Mouse (Mus musculus) lung, embryonic 15.5 days (tissue): ENCODE results near the gene Tbc1d9. TPM values are rescaled to one million over a fixed set of nuclear protein-coding genes. Genes with fewer than 3 reads are reported as not detected.

Experiments used
- ATAC-seq: fragments of 200-750 bp; cut with Nextera tagmentation; 2 replicates; pipeline ENCODE4 v1.8.0; 2017; ENCODE audit warnings: moderate number of reproducible peaks, borderline replicate concordance; ENCODE audit not compliant: low FRiP score, low TSS enrichment; ENCODE audit errors: extremely low read depth
- H3K27ac ChIP-seq: fragments of 300-500 bp; sonication (generic); 2 replicates; pipeline ENCODE4 v1.5.1; 2015; ENCODE audit warnings: moderate library complexity, mild to moderate bottlenecking, inconsistent platforms
- H3K27me3 ChIP-seq: fragments of 300-500 bp; sonication (generic); 2 replicates; pipeline ENCODE4 v1.6.1; 2015; ENCODE audit warnings: inconsistent platforms
- H3K36me3 ChIP-seq: fragments of 300-500 bp; sonication (generic); 2 replicates; pipeline ENCODE4 v1.6.1; 2015; ENCODE audit warnings: inconsistent platforms
- H3K4me1 ChIP-seq: fragments of 300-500 bp; sonication (generic); 2 replicates; pipeline ENCODE4 v1.6.1; 2015; ENCODE audit warnings: inconsistent platforms
- H3K4me2 ChIP-seq: fragments of 300-500 bp; sonication (generic); 2 replicates; pipeline ENCODE4 v1.6.1; 2015; ENCODE audit warnings: inconsistent platforms, mild to moderate bottlenecking, moderate library complexity
- H3K4me3 ChIP-seq: fragments of 300-500 bp; sonication (generic); 2 replicates; pipeline ENCODE4 v1.5.1; 2015; ENCODE audit warnings: mild to moderate bottlenecking, inconsistent platforms
- H3K9ac ChIP-seq: fragments of 300-500 bp; sonication (generic); 2 replicates; pipeline ENCODE4 v1.6.1; 2015; ENCODE audit warnings: inconsistent platforms
- H3K9me3 ChIP-seq: fragments of 300-500 bp; sonication (generic); 2 replicates; pipeline ENCODE4 v1.6.1; 2016; ENCODE audit warnings: inconsistent platforms
- WGBS: fragments of 180-500 bp; shearing (Covaris S2); methylation state at CpG from one replicate; pipeline ENCODE4 v1.1.7; 2015; 5-methylcytosine and 5-hydroxymethylcytosine counted together
- polyA plus RNA-seq: library from polyadenylated mRNA; unstranded; fragments of >200 nt; fragmentation: Nextera tagmentation; extraction: Ambion mirVana; gene quantifications from 2 replicates; pipeline ENCODE4 v1.2.1, GENCODE M21; 2015

Gene Tbc1d9
- polyA plus RNA-seq, 1 experiment from 2014 or later = 2.0 TPM

DNA sequence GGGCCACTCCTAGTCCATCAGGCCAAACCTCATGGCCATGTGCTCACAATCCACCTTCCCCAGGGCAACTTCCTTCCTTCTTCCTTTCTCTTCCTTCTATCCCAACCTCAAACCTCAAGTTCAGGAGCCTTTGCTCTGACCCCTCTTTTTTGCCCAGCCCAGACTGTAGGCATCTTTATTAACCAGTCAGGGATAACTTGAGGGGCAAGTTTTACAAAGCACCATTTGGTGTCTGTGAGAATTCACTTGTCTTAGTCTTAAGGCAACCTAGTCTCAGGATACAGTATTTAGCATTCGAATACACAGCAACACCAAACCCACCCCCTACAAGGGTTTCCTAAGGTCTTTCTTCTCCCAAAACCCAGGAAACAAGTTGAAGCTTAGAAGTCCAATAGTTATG, 5.5 kb upstream of the Tbc1d9 start:
- WGBS = 82% methylated on average over 1 of the region's 1 CpGs
- Histone ChIP-seq H3K4me1 (no peaks in the 10 kb centered on the region), H3K27ac (no peak overlapping the region), H3K4me2 (no peak overlapping the region), H3K4me3 (no peak overlapping the region), H3K36me3 (no peaks in the 10 kb centered on the region), H3K9ac (no peak overlapping the region), H3K9me3 (no peaks in the 10 kb centered on the region), H3K27me3 (0 out of 2 replicates have a peak, but pooled peaks cover 4% of the 10 kb centered on the region)
- ATAC-seq = no peak

DNA sequence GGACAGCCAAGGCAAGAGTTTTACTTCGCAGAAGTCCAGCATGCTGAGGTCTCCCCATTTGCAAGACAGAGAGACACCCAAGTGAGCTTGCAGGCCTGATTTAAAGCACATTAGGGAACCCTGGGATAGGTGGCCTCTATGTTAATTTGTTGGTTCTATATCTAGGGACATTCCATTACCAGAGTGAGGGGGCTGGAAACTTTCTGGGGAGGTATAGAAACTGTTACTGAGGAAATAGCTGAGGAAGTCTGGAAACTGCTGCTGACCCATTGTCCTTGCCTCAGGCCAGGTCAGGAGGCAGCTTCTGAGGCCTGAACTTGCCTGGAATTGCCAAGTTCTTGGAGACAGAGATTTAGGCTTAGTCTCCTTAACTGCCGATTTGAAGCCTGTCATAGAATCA, 4.5 kb upstream of the Tbc1d9 start:
- no peak overlapping the region for H3K9ac ChIP-seq
- H3K36me3 ChIP-seq = no peaks in the 10 kb centered on the region
- H3K9me3 ChIP-seq = no peaks in the 10 kb centered on the region
- 77% methylated on average over 2 of the region's 2 CpGs for WGBS
- H3K4me1 ChIP-seq = peaks cover 5% of the 10 kb centered on the region; the same call in 1 of the 2 replicates
- H3K27ac ChIP-seq = no peak overlapping the region
- H3K4me3 ChIP-seq = no peak overlapping the region
- no peak for ATAC-seq
- H3K27me3 ChIP-seq = 0 out of 2 replicates have a peak, but pooled peaks cover 4% of the 10 kb centered on the region
- H3K4me2 ChIP-seq = no peak overlapping the region

DNA sequence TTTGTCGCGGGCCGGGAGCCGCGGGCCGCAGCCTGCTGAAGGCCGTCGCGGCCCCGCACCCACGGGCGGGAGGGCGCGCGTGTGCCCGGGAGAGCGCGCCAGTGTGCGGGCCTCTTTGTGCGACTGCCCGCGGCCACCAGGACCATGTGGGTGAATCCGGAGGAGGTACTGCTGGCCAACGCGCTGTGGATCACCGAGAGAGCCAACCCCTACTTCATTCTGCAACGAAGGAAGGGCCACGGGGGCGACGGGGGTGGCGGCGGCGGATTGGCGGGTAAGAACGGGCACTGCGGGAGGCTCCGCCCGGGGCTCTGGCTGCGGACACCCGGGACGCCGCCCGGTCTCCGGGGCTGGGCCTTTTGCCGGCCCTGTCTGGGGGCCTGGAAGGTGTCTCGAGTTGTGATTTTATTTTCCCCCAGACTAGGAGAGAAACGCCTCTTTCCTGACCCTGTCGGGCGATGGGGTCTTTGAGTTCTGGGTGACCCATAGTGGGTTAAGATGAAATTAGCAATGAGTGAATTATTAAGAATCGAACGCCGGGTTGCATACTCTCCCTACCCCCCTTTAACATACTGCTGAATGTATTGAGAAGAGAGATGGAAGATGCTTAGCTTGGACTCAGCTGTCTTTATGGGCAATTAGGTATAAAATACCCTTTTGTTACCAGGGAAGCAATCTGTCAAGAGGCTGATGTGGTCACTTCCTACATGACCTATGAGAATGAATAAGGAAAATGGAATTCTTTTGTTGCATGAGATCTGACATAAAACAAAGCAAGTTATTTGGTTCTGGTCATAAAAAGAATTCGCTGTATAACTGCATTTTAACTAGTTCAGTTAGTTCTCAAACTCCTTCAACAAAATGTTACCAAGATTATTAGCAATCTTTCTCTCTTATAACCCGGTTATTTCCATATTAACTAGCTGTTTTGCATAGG, 1.0 kb downstream of the Tbc1d9 start, which contains the start of gene Gm10645:
Gene Gm10645, minus strand, starts transcription at position 240 of the 937 bp plus-strand sequence.
- 0 out of 2 replicates have a peak, but pooled peaks cover 4% of the 10 kb centered on the region for H3K27me3 ChIP-seq
- H3K36me3 ChIP-seq = no peaks in the 10 kb centered on the region
- H3K27ac ChIP-seq = peak within 1 kb of the TSS; percentile 85
- peaks cover 5% of the 10 kb centered on the region; the same call in 1 of the 2 replicates for H3K4me1 ChIP-seq
- peak; percentile 52; the same call in 1 of the 2 replicates for ATAC-seq
- H3K9ac ChIP-seq = peak within 1 kb of the TSS; percentile 76
- H3K4me3 ChIP-seq = peak within 1 kb of the TSS; percentile 72
- 3% methylated on average over 54 of the region's 54 CpGs for WGBS
- no peaks in the 10 kb centered on the region for H3K9me3 ChIP-seq
- H3K4me2 ChIP-seq = peak within 1 kb of the TSS; percentile 96

DNA sequence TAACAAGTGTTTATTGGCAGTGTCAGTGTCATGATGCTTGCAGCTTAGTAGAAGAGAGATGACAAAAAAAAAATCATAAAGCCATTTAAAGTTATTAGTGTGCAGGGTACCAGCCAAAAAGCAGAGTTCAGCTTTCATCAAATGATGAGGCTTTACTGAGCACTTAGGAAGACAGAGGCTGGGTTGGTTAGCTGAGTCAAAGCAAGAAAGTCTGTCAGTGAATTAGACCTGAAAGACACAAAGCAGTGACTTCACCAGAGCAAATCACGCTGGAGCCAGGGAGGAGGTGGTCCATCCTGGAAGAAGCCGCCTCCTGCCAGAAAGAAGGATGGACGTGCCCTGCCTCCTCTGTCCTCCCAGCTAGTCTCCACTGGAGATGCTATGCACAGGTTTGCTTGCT, 2.8 kb downstream of the Tbc1d9 start:
- 79% methylated on average over 3 of the region's 3 CpGs for WGBS
- peaks cover 5% of the 10 kb centered on the region; the same call in 1 of the 2 replicates for H3K4me1 ChIP-seq
- H3K9ac ChIP-seq = no peak overlapping the region
- H3K36me3 ChIP-seq = no peaks in the 10 kb centered on the region
- H3K9me3 ChIP-seq = no peaks in the 10 kb centered on the region
- 0 out of 2 replicates have a peak, but pooled peaks cover 4% of the 10 kb centered on the region for H3K27me3 ChIP-seq
- no peak for ATAC-seq
- no peak overlapping the region for H3K4me3 ChIP-seq
- H3K27ac ChIP-seq = no peak overlapping the region
- no peak overlapping the region for H3K4me2 ChIP-seq

DNA sequence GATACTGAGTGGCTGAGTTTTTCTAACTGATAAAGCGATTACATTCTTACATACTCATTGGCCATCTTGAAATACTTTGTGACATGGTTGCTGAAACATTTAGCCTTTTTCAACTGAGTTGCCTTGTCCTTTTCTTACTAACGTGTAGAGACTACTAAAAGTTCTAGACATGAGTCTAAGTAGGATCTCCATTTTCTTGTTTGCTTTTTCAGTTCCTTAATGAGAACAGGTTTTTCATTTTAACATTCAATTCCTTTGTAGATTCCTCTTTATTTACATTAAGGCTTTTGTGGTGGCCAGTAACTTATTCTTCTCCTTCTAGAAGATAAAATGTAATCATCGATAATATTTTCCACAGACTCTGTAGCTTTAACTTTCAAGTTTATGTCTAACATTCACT, 4.0 kb downstream of the Tbc1d9 start:
- 75% methylated on average over 3 of the region's 3 CpGs for WGBS
- Histone ChIP-seq H3K27me3 (no peaks in the 10 kb centered on the region), H3K27ac (no peak overlapping the region), H3K4me1 (peaks cover 5% of the 10 kb centered on the region; the same call in 1 of the 2 replicates), H3K9me3 (no peaks in the 10 kb centered on the region), H3K36me3 (no peaks in the 10 kb centered on the region), H3K4me2 (no peak overlapping the region), H3K4me3 (no peak overlapping the region), H3K9ac (no peak overlapping the region)
- no peak for ATAC-seq

DNA sequence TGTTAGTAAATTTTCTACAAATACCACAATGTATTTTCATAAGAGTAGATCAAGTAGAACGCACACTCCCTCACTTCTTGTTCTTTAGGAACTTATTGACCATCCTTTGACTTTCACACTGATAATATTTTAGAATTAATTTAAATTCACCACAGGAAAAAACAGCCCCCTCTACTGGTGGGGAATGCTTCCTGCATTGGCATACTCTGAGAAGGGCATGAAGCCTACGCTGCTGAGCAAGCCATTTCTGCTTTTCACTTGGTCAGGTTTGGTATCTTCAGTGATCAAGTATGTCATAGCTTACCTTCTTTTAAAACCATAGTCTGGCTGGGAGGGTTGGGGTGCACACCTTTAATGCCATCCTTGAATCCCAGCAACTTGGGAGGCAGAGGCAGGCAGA, 4.6 kb downstream of the Tbc1d9 start:
- WGBS = 92% methylated on average over 2 of the region's 2 CpGs
- no peak overlapping the region for H3K9ac ChIP-seq
- no peak overlapping the region for H3K4me3 ChIP-seq
- ATAC-seq = no peak
- no peaks in the 10 kb centered on the region for H3K27me3 ChIP-seq
- peaks cover 5% of the 10 kb centered on the region; the same call in 1 of the 2 replicates for H3K4me1 ChIP-seq
- H3K27ac ChIP-seq = no peak overlapping the region
- H3K36me3 ChIP-seq = no peaks in the 10 kb centered on the region
- no peaks in the 10 kb centered on the region for H3K9me3 ChIP-seq
- no peak overlapping the region for H3K4me2 ChIP-seq

DNA sequence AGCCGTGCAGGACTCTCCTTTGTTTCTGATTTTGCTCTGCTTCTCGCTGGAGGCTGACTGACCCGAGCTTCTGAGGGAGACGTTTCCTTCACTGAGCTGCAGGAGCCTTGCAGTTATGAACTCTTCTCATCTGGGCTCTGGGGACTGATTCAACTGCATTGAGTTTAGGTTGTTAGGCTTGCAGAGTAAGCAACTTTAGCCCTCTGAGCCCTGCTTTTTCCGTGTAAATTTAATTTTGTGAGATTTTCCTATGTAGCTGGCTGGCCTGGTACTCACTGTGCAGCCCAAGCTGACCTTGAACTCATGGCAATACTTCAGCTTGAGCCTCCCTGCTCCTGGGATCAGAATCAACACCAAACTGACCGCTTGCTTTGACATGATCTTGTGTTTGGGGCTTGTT, 5.7 kb downstream of the Tbc1d9 start:
- H3K4me1 ChIP-seq = no peaks in the 10 kb centered on the region
- H3K36me3 ChIP-seq = no peaks in the 10 kb centered on the region
- H3K27me3 ChIP-seq = no peaks in the 10 kb centered on the region
- no peak for ATAC-seq
- no peaks in the 10 kb centered on the region for H3K9me3 ChIP-seq
- H3K27ac ChIP-seq = no peak overlapping the region
- no peak overlapping the region for H3K4me2 ChIP-seq
- WGBS = 32% methylated on average over 6 of the region's 6 CpGs
- no peak overlapping the region for H3K4me3 ChIP-seq
- no peak overlapping the region for H3K9ac ChIP-seq

DNA sequence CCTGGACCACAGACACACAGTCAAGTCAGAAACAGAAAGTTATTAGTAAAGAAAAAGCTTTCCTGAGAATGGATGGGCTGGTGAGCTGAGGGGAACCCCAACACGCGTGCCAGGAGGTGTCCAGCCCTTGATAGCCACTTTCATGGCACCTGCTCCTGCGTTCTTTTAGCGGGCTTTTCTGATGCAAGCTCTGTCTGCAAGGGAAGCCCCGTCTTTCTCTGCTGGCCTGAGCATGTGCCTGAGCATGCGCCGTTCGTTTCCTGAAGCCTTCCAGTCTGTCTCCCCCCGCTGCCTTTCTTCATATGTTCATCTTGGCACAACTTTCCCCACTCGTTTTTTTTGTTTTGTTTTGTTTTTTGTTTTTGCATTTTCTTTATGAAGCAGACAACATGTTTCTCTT, 10.5 kb downstream of the Tbc1d9 start:
- Histone ChIP-seq H3K9ac (no peak overlapping the region), H3K27me3 (no peaks in the 10 kb centered on the region), H3K4me3 (no peak overlapping the region), H3K4me1 (peaks cover 13% of the 10 kb centered on the region), H3K9me3 (no peaks in the 10 kb centered on the region), H3K27ac (no peak overlapping the region), H3K4me2 (no peak overlapping the region), H3K36me3 (no peaks in the 10 kb centered on the region)
- no peak for ATAC-seq
- WGBS = 64% methylated on average over 10 of the region's 10 CpGs

DNA sequence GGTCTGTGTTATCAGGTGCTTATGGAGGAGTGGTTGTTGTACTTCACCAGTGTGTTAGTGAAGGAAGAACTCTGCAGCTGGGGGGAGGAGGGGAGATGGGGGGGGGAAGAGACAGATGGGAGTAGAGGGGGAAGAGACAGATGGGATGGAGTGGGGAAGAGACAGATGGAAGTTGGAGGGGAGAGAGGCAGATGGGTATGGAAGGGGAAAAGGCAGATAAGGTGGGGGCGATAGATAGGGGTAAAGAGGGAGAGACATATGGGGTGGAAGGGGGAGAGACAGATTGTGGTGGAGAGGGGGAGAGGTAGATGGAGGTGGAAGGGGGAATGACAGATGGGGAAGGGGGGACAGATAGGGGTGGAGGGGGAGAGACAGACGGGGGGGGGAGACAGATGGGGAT, 11.6 kb downstream of the Tbc1d9 start:
- Histone ChIP-seq H3K4me1 (peaks cover 13% of the 10 kb centered on the region), H3K27me3 (no peaks in the 10 kb centered on the region), H3K9me3 (no peaks in the 10 kb centered on the region), H3K27ac (no peak overlapping the region), H3K4me2 (no peak overlapping the region), H3K9ac (no peak overlapping the region), H3K36me3 (no peaks in the 10 kb centered on the region), H3K4me3 (no peak overlapping the region)
- ATAC-seq = no peak
- WGBS = 49% methylated on average over 2 of the region's 2 CpGs

DNA sequence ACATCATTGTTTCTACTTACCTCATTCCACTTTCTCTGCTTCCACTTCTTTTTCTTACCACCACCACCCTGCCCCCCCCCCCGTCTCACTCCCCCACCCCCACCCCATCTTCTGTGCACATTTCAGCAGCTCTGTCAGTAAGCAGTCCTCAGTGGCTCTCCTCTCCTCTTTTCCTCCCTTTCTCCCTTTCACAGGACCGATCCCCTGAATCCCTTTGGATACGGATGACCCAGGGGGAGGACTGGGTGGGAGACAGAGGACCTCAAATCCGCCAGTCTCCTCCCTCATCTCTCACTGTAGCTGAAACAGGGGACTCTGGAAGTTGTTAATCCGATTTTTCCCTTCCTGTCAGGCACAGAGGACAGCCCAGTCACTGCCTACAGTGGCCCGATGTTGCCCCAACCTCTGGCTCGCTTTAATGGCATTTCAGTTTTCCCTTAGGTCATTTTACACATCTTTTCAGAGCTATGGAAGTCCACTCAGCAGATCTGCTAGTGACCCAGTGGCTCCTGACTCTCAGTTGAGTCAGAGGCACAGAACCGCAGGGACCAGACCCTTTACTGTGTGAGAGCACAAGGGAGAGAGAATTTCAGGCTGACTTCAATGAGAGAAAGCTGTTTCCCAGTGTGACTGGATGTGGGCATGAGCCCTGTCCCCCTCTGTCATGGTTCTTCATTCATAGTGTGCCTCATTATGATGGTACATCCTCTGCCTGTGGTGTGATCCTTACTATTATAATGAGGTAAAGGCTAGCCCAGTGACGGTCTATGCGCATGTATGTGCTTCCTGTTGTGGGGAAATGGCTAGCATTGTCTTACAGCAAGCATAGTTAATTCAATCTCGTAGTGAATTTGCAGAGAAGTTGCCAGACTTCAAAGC, 12.4 kb downstream of the Tbc1d9 start:
- H3K4me1 ChIP-seq = peaks cover 16% of the 10 kb centered on the region
- H3K4me3 ChIP-seq = no peak overlapping the region
- H3K4me2 ChIP-seq = no peak overlapping the region
- H3K9me3 ChIP-seq = no peaks in the 10 kb centered on the region
- peak overlapping the region; percentile 34; the same call in 1 of the 2 replicates for H3K27ac ChIP-seq
- 26% methylated on average over 11 of the region's 11 CpGs for WGBS
- no peaks in the 10 kb centered on the region for H3K27me3 ChIP-seq
- no peak overlapping the region for H3K9ac ChIP-seq
- no peaks in the 10 kb centered on the region for H3K36me3 ChIP-seq
- 0 out of 2 replicates have a peak, but pooled peaks have one; percentile 17 for ATAC-seq

DNA sequence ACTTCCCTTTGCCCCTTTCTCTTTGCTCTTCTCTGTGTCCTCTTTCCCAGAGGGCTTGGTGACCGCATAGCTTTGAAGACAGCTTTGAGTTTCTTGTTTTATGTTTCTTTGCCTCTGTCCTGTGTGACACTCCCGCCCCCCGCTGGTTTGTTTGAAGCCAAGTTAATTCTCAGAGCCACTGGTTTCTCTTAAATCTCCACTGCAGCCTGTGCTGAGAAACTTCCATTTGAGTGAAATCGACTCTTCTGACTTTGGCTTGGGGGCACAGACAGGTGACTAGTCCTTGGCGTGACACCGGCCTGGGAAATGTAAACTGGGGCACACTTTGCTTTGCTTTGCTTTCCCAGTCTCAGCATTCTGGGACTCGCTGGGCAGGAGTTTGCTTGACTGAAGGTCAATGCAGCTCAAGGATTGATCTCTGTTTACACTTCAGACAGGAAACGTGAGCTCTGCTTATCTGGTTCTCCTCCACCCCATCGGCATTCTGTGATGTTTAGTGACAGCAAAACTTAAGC, 13.1 kb downstream of the Tbc1d9 start:
- H3K36me3 ChIP-seq = no peaks in the 10 kb centered on the region
- 3% methylated on average over 9 of the region's 9 CpGs for WGBS
- H3K27ac ChIP-seq = peak overlapping the region; percentile 34; the same call in 1 of the 2 replicates
- no peaks in the 10 kb centered on the region for H3K9me3 ChIP-seq
- no peak overlapping the region for H3K4me2 ChIP-seq
- H3K4me1 ChIP-seq = peaks cover 20% of the 10 kb centered on the region
- H3K27me3 ChIP-seq = no peaks in the 10 kb centered on the region
- H3K9ac ChIP-seq = no peak overlapping the region
- H3K4me3 ChIP-seq = no peak overlapping the region
- ATAC-seq = peak; percentile 34; the same call in 1 of the 2 replicates
